Mouse (Mus musculus) megakaryocyte, embryonic 14.5 days (primary cell): ENCODE results near the gene E2f3. TPM values are rescaled to one million over a fixed set of nuclear protein-coding genes. Genes with fewer than 3 reads are reported as not detected.

Experiments
- H3K27me3 ChIP-seq: replicated peaks from 2 replicates; pipeline ENCODE3; 2012; ENCODE audit warnings: inconsistent platforms
- H3K36me3 ChIP-seq: replicated peaks from 2 replicates; pipeline ENCODE3; 2012; ENCODE audit warnings: low read length, inconsistent platforms, mixed read lengths
- H3K4me1 ChIP-seq: 2 replicates; pipeline ENCODE4 v1.6.1; 2012; ENCODE audit warnings: inconsistent platforms
- H3K4me3 ChIP-seq: replicated peaks from 2 replicates; pipeline ENCODE3; 2012; ENCODE audit warnings: moderate library complexity, mild to moderate bottlenecking, inconsistent platforms
- H3K9me3 ChIP-seq: 2 replicates; pipeline ENCODE4 v1.6.1; 2012; ENCODE audit warnings: inconsistent platforms
- FLI1 ChIP-seq: IDR thresholded peaks from 2 replicates; pipeline ENCODE4 v1.6.1; 2012; ENCODE audit warnings: low read length, inconsistent platforms, mixed read lengths
- GATA1 ChIP-seq: IDR thresholded peaks from 3 replicates; pipeline ENCODE4 v1.6.1; 2012; ENCODE audit warnings: mixed read lengths, low read length, inconsistent platforms, borderline replicate concordance
- polyA plus RNA-seq: library from polyadenylated mRNA; stranded (reverse); fragments of >175 nt; gene quantifications from 2 replicates; pipeline ENCODE4 v1.2.3, GENCODE M21; 2012; ENCODE audit warnings: low replicate concordance; ENCODE audit not compliant: insufficient read depth

Gene E2f3
- polyA plus RNA-seq, 1 experiment, result 4.0 TPM

DNA sequence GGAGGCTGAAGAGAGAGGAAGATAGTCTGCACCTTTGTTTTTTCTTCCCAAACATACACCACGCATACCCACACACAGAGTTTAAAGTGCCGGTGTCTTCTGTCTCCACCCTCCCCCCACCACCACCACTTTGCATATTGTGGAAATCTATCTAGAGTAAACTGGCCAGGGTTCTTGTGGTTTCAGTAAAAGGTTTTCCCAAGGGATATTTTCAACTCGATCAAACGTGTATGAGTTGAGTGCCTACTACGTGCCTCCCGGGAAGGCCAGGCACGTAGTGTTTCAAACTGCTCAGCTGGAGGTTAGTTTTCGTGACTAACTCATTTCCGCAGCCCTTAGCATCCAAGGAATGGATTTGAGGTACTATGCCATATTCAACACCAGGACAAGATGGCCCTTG lies 77.9 kb downstream of the E2f3 start:
- H3K36me3 ChIP-seq, result peaks cover 79% of the 10 kb centered on the region

DNA sequence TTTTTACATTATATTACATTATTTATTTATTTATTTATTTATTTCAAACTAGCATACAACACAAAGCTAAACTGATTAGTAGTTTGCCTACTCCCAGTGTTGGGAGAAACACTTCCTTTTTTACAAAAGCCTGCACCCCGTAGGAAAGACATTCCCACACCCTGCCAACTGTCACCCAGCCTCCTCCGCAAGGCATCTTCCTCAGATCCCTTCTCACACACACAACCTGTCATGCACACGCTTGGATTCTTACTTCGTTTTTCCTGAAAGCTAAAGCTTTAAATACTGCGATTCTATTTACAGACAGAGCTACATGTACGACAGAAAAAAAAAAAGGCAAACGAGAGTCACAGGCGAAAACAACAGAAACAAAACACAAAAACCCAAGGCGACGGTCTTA lies 79.1 kb downstream of the E2f3 start:
- TF ChIP-seq FLI1, result no peak
- no peak for TF ChIP-seq GATA1
- Histone ChIP-seq H3K27me3 (no peaks in the 10 kb centered on the region), H3K9me3 (no peaks in the 10 kb centered on the region), H3K36me3 (peaks cover 67% of the 10 kb centered on the region), H3K4me3 (no peak overlapping the region), H3K4me1 (peaks cover 36% of the 10 kb centered on the region)

More for the DNA sequence above, 77.9 kb downstream of the E2f3 start:
- TF ChIP-seq FLI1 (no peak), GATA1 (no peak)
- H3K9me3 ChIP-seq, result no peaks in the 10 kb centered on the region
- H3K4me1 ChIP-seq, result peaks cover 24% of the 10 kb centered on the region
- no peak overlapping the region for H3K4me3 ChIP-seq
- no peaks in the 10 kb centered on the region for H3K27me3 ChIP-seq

DNA sequence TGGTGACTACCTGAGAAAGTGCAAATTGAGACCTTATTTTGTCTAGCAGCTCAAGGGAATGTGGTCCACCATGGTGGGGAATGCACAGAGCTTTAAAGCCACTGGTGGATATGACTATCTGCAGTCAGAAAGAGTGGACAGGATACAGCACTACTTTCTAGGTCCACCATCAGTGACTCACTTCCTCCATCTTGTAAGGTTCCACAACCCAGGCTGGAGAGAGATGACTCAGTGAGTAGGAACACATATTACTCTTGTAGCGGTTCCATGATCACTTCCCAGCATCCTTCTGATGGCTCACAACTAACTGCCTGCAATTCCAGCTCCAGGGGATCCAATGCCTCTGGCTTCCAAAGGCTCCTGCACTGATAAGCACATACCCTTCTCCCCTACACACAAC lies 82.5 kb downstream of the E2f3 start:
- Histone ChIP-seq H3K9me3 (peaks cover 3% of the 10 kb centered on the region), H3K27me3 (no peaks in the 10 kb centered on the region), H3K4me3 (no peak overlapping the region), H3K36me3 (peaks cover 34% of the 10 kb centered on the region), H3K4me1 (peaks cover 50% of the 10 kb centered on the region)
- no peak for TF ChIP-seq GATA1
- TF ChIP-seq FLI1, result no peak

DNA sequence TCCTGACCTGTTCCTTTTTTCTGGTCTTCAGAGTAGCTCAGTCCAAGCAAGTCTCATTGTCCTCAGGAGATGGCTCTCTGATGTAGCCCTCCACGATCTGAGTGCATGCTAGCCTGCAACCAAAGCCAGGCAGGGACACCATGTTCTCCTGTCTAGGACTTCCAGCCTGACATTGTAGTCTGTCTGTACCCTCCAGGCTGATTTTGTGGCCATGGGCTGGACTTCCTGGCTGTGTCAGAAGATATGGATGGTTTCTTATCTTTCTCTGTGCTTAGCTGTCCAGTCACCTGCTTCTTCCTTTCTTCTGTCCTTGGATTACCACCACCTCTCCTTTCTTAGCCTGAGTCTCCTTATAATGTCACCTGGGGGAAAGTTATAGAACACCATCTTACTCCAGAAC lies 83.2 kb downstream of the E2f3 start:
- TF ChIP-seq FLI1 (no peak), GATA1 (no peak)
- peaks cover 43% of the 10 kb centered on the region for H3K4me1 ChIP-seq
- peak overlapping the region; percentile 75 for H3K4me3 ChIP-seq
- H3K27me3 ChIP-seq, result no peaks in the 10 kb centered on the region
- H3K9me3 ChIP-seq, result peaks cover 7% of the 10 kb centered on the region
- H3K36me3 ChIP-seq, result peaks cover 27% of the 10 kb centered on the region

DNA sequence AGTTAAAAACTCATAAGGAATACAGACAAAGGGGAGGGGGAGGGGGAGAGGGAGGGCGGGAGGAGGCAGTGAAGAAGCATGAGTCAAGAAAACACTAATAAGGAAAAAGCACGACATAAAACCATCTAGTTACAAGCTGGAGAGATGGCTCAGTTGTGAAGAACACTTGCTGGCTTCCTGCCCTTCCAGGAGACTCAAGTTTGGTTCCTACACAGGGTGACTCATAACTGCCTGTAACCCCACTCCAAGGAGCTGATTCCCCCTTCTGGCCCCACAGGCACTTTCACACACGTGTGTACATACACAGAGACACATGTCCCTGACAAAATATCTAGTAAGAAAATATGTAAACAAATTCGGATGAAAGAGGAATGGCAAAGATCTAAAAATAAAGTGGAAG lies 84.2 kb downstream of the E2f3 start:
- H3K4me3 ChIP-seq, result no peak overlapping the region
- TF ChIP-seq FLI1 (no peak), GATA1 (no peak)
- peaks cover 17% of the 10 kb centered on the region for H3K36me3 ChIP-seq
- H3K4me1 ChIP-seq, result peaks cover 42% of the 10 kb centered on the region
- H3K27me3 ChIP-seq, result no peaks in the 10 kb centered on the region
- H3K9me3 ChIP-seq, result peaks cover 10% of the 10 kb centered on the region

DNA sequence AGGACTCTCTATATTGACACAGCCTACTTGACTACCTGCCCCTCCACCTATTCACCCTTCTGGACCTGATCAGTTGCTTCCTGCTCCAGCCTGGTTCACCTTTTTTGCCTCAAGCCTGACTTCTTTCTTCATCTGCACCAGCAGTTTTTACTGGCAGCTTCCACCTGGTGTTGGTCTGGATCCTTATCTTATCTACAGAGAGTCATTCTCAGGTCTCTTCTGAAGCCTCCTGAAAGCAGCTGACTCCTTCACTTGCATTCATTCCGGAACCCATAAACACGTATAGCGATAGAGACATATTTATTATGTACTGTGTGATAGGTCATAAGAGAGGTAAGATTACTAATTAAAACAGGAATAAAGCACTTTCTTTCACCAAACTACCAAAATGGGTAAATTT lies 119.1 kb downstream of the E2f3 start:
- H3K4me3 ChIP-seq, result no peak overlapping the region
- TF ChIP-seq FLI1, result no peak
- no peaks in the 10 kb centered on the region for H3K36me3 ChIP-seq
- peaks cover 6% of the 10 kb centered on the region; the same call in 1 of the 2 replicates for H3K4me1 ChIP-seq
- H3K27me3 ChIP-seq, result peaks cover 2% of the 10 kb centered on the region
- peaks cover 5% of the 10 kb centered on the region for H3K9me3 ChIP-seq

DNA sequence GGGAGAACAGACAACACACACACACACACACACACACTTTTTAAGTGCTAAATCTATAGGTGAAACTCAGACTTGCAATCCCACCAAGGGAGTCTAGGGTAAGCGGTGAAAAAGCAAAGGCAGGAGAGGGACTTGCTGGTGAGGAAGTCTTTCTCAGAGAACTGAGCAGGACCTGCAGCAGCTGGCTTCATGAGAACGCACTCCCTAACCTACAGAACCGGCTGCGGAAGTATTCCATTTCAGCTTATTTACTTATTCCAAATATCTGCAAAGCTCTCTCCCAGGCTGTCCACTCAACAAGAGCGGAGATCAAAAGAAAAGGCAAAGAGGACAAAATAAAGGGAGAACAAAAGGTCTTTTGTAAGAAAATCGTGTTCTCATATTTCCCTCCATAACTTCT lies 121.5 kb downstream of the E2f3 start:
- peaks cover 5% of the 10 kb centered on the region for H3K27me3 ChIP-seq
- no peaks in the 10 kb centered on the region for H3K36me3 ChIP-seq
- no peak for TF ChIP-seq FLI1
- TF ChIP-seq GATA1, result no peak
- peaks cover 5% of the 10 kb centered on the region for H3K9me3 ChIP-seq
- H3K4me1 ChIP-seq, result peaks cover 10% of the 10 kb centered on the region; the same call in 1 of the 2 replicates
- H3K4me3 ChIP-seq, result no peak overlapping the region

DNA sequence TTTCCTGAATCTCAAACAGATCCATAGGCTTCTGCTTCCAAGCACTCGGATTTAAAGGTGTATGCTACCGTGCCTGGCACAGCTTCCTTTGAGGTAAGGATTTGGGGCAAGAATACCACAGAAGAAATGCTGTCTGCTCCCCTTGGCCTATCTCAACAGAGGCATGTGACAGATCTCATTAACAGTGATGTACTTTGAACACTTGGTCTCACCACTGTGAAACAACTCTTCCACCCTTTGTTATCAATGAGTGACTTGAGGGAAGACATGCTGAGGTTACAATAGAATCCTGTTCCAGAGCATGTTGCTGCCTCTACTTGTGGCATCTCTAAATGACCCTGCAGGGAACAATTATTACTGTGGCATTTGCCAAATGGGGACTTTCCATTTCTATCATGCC lies 125.8 kb downstream of the E2f3 start:
- TF ChIP-seq GATA1 (no peak), FLI1 (no peak)

DNA sequence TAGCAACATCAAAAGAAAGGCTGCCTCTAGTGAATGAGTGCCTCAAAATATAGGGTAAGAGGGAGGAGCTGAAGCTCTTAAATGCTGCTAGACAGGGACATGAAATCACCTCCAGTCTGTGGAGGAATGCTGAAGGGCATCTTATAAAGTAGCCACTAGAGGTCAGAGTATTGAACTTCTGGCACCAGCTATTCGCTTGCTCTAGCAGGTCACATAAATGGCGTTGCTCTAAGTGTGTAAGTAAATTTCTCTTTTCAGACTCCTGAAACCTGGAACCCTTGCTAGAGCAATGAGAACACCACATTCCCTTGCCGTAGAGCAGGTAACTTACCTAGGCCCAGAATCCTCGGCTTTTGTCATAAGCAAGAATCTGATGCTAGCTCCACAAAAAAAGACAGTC lies 128.4 kb downstream of the E2f3 start:
- Histone ChIP-seq H3K36me3 (peaks cover 7% of the 10 kb centered on the region), H3K27me3 (peaks cover 2% of the 10 kb centered on the region), H3K9me3 (no peaks in the 10 kb centered on the region), H3K4me1 (peaks cover 30% of the 10 kb centered on the region; the same call in 1 of the 2 replicates), H3K4me3 (peak overlapping the region; percentile 86)
- TF ChIP-seq GATA1, result no peak
- TF ChIP-seq FLI1, result no peak

More for the DNA sequence above, 125.8 kb downstream of the E2f3 start:
- no peaks in the 10 kb centered on the region for H3K9me3 ChIP-seq
- H3K27me3 ChIP-seq, result peaks cover 2% of the 10 kb centered on the region
- peaks cover 14% of the 10 kb centered on the region; the same call in 1 of the 2 replicates for H3K4me1 ChIP-seq
- no peak overlapping the region for H3K4me3 ChIP-seq
- H3K36me3 ChIP-seq, result no peaks in the 10 kb centered on the region

Other genes with a start within 250 kb of the E2f3 start
- 0.50 TPM in 2 replicates for gene Cdkal1, start 130.4 kb downstream of the E2f3 start, polyA plus RNA-seq
- 0.51 and 0.95 TPM in 2 replicates for gene Mboat1, start 150.4 kb upstream of the E2f3 start, polyA plus RNA-seq